Mouse (Mus musculus): Measurements from ENCODE around the gene Cd83. TPM values are rescaled to one million over a fixed set of nuclear protein-coding genes. Genes with fewer than 3 reads are reported as not detected.

Gene Cd83
- 5.7 and 5.8 TPM in 2 replicates for polyA plus RNA-seq (2015; fragmentation: Nextera tagmentation; extraction: Ambion mirVana)

GRCm38 (mm10) chr13:43784725-43785711 is at the start of gene Cd83:
Gene Cd83 (plus strand): TSS chr13:43784775.
- Histone ChIP-seq H3K4me3 (replicated peaks) (peak within 1 kb of the TSS; percentile 53), H3K4me1 (peaks cover 22% of the 10 kb centered on the region), H3K27me3 (peaks cover 25% of the 10 kb centered on the region), H3K9ac (peak within 1 kb of the TSS; percentile 4), H3K9me3 (replicated peaks) (no peaks in the 10 kb centered on the region), H3K36me3 (no peaks in the 10 kb centered on the region), H3K4me2 (replicated peaks) (peak within 1 kb of the TSS; percentile 85), H3K27ac (replicated peaks) (no peak within 1 kb of the TSS)
- peak; percentile 64 for ATAC-seq (ENCODE audit: insufficient number of reproducible peaks, low FRiP score, low TSS enrichment, low read depth)
- WGBS = 4% methylated on average over 73 of the region's 73 CpGs

- Histone ChIP-seq H3K36me3 (no peaks in the 10 kb centered on the region), H3K4me2 (replicated peaks) (no peak overlapping the region), H3K27ac (replicated peaks) (no peak overlapping the region), H3K4me3 (replicated peaks) (no peak overlapping the region), H3K9ac (no peak overlapping the region), H3K27me3 (no peaks in the 10 kb centered on the region), H3K4me1 (0 out of 2 replicates have a peak, but pooled peaks cover 6% of the 10 kb centered on the region), H3K9me3 (replicated peaks) (0 out of 2 replicates have a peak, but pooled peaks cover 4% of the 10 kb centered on the region)
- peak; percentile 77 for ATAC-seq (ENCODE audit: insufficient number of reproducible peaks, low FRiP score, low TSS enrichment, low read depth)
- 15% methylated on average over 15 of the region's 15 CpGs for WGBS
Measured at GRCm38 (mm10) chr13:43739598-43740275, 44.8 kb upstream of the Cd83 start.

GRCm38 (mm10) chr13:43740276-43740608 is 44.3 kb upstream of the Cd83 start:
- no peaks in the 10 kb centered on the region for H3K36me3 ChIP-seq
- no peak; the same call in 1 of the 2 replicates for ATAC-seq (ENCODE audit: insufficient number of reproducible peaks, low FRiP score, low TSS enrichment, low read depth)
- no peak overlapping the region for H3K9ac ChIP-seq
- no peak overlapping the region for H3K27ac ChIP-seq (replicated peaks)
- 54% methylated on average over 7 of the region's 7 CpGs for WGBS
- no peak overlapping the region for H3K4me3 ChIP-seq (replicated peaks)
- no peaks in the 10 kb centered on the region for H3K27me3 ChIP-seq
- no peak overlapping the region for H3K4me2 ChIP-seq (replicated peaks)
- 0 out of 2 replicates have a peak, but pooled peaks cover 5% of the 10 kb centered on the region for H3K4me1 ChIP-seq
- 0 out of 2 replicates have a peak, but pooled peaks cover 4% of the 10 kb centered on the region for H3K9me3 ChIP-seq (replicated peaks)

GRCm38 (mm10) chr13:43742677-43743076 is 41.9 kb upstream of the Cd83 start:
- 63% methylated on average over 3 of the region's 3 CpGs for WGBS
- no peak for ATAC-seq (ENCODE audit: insufficient number of reproducible peaks, low FRiP score, low TSS enrichment, low read depth)
- H3K27me3 ChIP-seq = no peaks in the 10 kb centered on the region
- H3K9ac ChIP-seq = no peak overlapping the region
- H3K4me1 ChIP-seq = 0 out of 2 replicates have a peak, but pooled peaks cover 5% of the 10 kb centered on the region
- no peaks in the 10 kb centered on the region for H3K36me3 ChIP-seq
- no peak overlapping the region for H3K27ac ChIP-seq (replicated peaks)
- H3K4me3 ChIP-seq (replicated peaks) = no peak overlapping the region
- H3K4me2 ChIP-seq (replicated peaks) = no peak overlapping the region
- H3K9me3 ChIP-seq (replicated peaks) = 0 out of 2 replicates have a peak, but pooled peaks cover 4% of the 10 kb centered on the region

- 0 out of 2 replicates have a peak, but pooled peaks cover 4% of the 10 kb centered on the region for H3K9me3 ChIP-seq (replicated peaks)
- H3K27ac ChIP-seq (replicated peaks) = no peak overlapping the region
- no peaks in the 10 kb centered on the region for H3K36me3 ChIP-seq
- no peaks in the 10 kb centered on the region for H3K27me3 ChIP-seq
- H3K4me1 ChIP-seq = 0 out of 2 replicates have a peak, but pooled peaks cover 5% of the 10 kb centered on the region
- no peak overlapping the region for H3K9ac ChIP-seq
- 90% methylated on average over 7 of the region's 7 CpGs for WGBS
- no peak overlapping the region for H3K4me2 ChIP-seq (replicated peaks)
- no peak for ATAC-seq (ENCODE audit: insufficient number of reproducible peaks, low FRiP score, low TSS enrichment, low read depth)
- no peak overlapping the region for H3K4me3 ChIP-seq (replicated peaks)
Measured at GRCm38 (mm10) chr13:43744259-43744658, 40.3 kb upstream of the Cd83 start.

- ATAC-seq (ENCODE audit: insufficient number of reproducible peaks, low FRiP score, low TSS enrichment, low read depth) = no peak
- no peaks in the 10 kb centered on the region for H3K4me1 ChIP-seq
- no peak overlapping the region for H3K4me3 ChIP-seq (replicated peaks)
- WGBS = 68% methylated on average over 3 of the region's 3 CpGs
- no peaks in the 10 kb centered on the region for H3K27me3 ChIP-seq
- H3K4me2 ChIP-seq (replicated peaks) = no peak overlapping the region
- no peaks in the 10 kb centered on the region for H3K36me3 ChIP-seq
- no peaks in the 10 kb centered on the region for H3K9me3 ChIP-seq (replicated peaks)
- H3K9ac ChIP-seq = no peak overlapping the region
- no peak overlapping the region for H3K27ac ChIP-seq (replicated peaks)
Measured at GRCm38 (mm10) chr13:43750301-43750700, 34.3 kb upstream of the Cd83 start.

GRCm38 (mm10) chr13:43750966-43751365 is 33.6 kb upstream of the Cd83 start:
- Histone ChIP-seq H3K4me1 (no peaks in the 10 kb centered on the region), H3K4me2 (replicated peaks) (no peak overlapping the region), H3K9me3 (replicated peaks) (no peaks in the 10 kb centered on the region), H3K9ac (no peak overlapping the region), H3K27me3 (no peaks in the 10 kb centered on the region), H3K27ac (replicated peaks) (no peak overlapping the region), H3K36me3 (no peaks in the 10 kb centered on the region), H3K4me3 (replicated peaks) (no peak overlapping the region)
- WGBS = 94% methylated on average over 6 of the region's 6 CpGs
- ATAC-seq (ENCODE audit: insufficient number of reproducible peaks, low FRiP score, low TSS enrichment, low read depth) = no peak

GRCm38 (mm10) chr13:43752407-43752806 is 32.2 kb upstream of the Cd83 start:
- WGBS = 77% methylated on average over 7 of the region's 7 CpGs
- Histone ChIP-seq H3K9me3 (replicated peaks) (no peaks in the 10 kb centered on the region), H3K9ac (no peak overlapping the region), H3K4me2 (replicated peaks) (no peak overlapping the region), H3K36me3 (no peaks in the 10 kb centered on the region), H3K27ac (replicated peaks) (no peak overlapping the region), H3K27me3 (peaks cover under 1% of the 10 kb centered on the region; the same call in 1 of the 2 replicates), H3K4me1 (no peaks in the 10 kb centered on the region), H3K4me3 (replicated peaks) (no peak overlapping the region)
- no peak for ATAC-seq (ENCODE audit: insufficient number of reproducible peaks, low FRiP score, low TSS enrichment, low read depth)

- WGBS = 52% methylated on average over 9 of the region's 9 CpGs
- no peak for ATAC-seq (ENCODE audit: insufficient number of reproducible peaks, low FRiP score, low TSS enrichment, low read depth)
Measured at GRCm38 (mm10) chr13:43753652-43754051, 30.9 kb upstream of the Cd83 start.

GRCm38 (mm10) chr13:43754455-43755128 is 30.0 kb upstream of the Cd83 start:
- WGBS = 58% methylated on average over 3 of the region's 3 CpGs
- Histone ChIP-seq H3K9ac (no peak overlapping the region), H3K4me1 (no peaks in the 10 kb centered on the region), H3K4me3 (replicated peaks) (no peak overlapping the region), H3K4me2 (replicated peaks) (no peak overlapping the region), H3K27ac (replicated peaks) (no peak overlapping the region), H3K9me3 (replicated peaks) (no peaks in the 10 kb centered on the region), H3K36me3 (no peaks in the 10 kb centered on the region), H3K27me3 (peaks cover 5% of the 10 kb centered on the region; the same call in 1 of the 2 replicates)
- ATAC-seq (ENCODE audit: insufficient number of reproducible peaks, low FRiP score, low TSS enrichment, low read depth) = no peak

More at GRCm38 (mm10) chr13:43753652-43754051, 30.9 kb upstream of the Cd83 start:
- H3K36me3 ChIP-seq = no peaks in the 10 kb centered on the region
- H3K9ac ChIP-seq = no peak overlapping the region
- H3K4me1 ChIP-seq = no peaks in the 10 kb centered on the region
- H3K4me3 ChIP-seq (replicated peaks) = no peak overlapping the region
- no peak overlapping the region for H3K27ac ChIP-seq (replicated peaks)
- H3K27me3 ChIP-seq = peaks cover 5% of the 10 kb centered on the region; the same call in 1 of the 2 replicates
- no peaks in the 10 kb centered on the region for H3K9me3 ChIP-seq (replicated peaks)
- no peak overlapping the region for H3K4me2 ChIP-seq (replicated peaks)

All from embryonic facial prominence, embryonic 15.5 days (tissue).